Mouse (Mus musculus) cerebellum, adult 2 months (tissue): ENCODE results near the gene Rin3.

Experiments
- CTCF ChIP-seq: fragments of 200-500 bp; IDR thresholded peaks from 2 replicates; pipeline ENCODE4 v1.5.1; 2011; ENCODE audit warnings: low read depth, mild to moderate bottlenecking, control low read depth, low read length, moderate library complexity, borderline replicate concordance; ENCODE audit not compliant: insufficient read depth
- POLR2A ChIP-seq: fragments of 200-500 bp; IDR thresholded peaks from 2 replicates; pipeline ENCODE4 v1.6.1; 2011; ENCODE audit warnings: low read length, control low read depth, borderline replicate concordance; ENCODE audit not compliant: insufficient read depth

DNA sequence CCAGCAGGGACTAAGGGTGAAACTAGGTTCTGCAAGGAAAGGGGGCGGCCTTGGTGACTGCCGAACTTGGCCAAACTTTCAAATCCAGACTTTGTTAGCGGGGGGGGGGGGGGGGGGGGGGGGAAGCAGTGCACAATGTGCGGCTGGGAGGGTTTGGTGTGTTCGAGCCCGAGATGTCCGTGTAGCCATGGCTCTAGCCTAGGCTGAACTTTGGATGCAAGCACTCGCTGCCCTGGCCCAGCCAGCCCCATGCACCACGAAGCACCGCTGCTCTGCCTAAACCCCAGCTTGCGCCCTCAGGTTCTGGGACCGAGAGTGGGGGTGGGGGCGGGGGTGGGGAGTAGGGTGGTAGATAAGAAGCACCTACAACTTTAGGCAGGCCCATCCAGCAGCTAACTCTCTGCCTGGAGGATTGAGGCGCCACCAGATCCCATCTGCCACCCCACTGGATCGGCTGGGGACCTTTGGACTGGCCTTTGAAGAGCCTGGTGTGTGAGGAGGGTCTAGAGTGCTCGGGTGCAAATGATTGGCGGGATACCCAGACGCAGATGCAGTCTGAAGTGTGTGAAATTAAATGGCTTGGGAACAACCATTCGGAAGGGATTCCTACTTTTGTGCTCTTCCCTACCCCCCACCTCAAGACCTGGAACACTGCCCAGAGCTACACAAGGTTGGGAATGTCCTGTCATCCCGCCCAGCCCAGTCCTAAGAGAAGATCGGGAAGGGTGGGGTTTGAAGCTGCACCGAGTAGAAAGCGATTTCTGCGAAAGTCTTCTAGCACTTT, 827 bp downstream of the Rin3 start:
- TF ChIP-seq CTCF (no peak), POLR2A (no peak)
